Mouse (Mus musculus): ENCODE measurements around the gene Exoc6b.

Exoc6b gene

GRCm38 (mm10) chr6:84726876-84727275 lies 342.4 kb downstream of the Exoc6b start:
- DNase-seq (ENCODE audit: low spot score in 2 of 2): no peak

- no peak for DNase-seq (ENCODE audit: low spot score in 2 of 2)
Measured at GRCm38 (mm10) chr6:84713171-84713570, 356.1 kb downstream of the Exoc6b start.

- DNase-seq (ENCODE audit: low spot score in 2 of 2): no peak
Measured at GRCm38 (mm10) chr6:84710831-84711230, 358.5 kb downstream of the Exoc6b start.

- DNase-seq (ENCODE audit: low spot score in 2 of 2): no peak
Measured at GRCm38 (mm10) chr6:84708631-84709030, 360.7 kb downstream of the Exoc6b start.

- no peak for DNase-seq (ENCODE audit: low spot score in 2 of 2)
Measured at GRCm38 (mm10) chr6:84699579-84699978, 369.7 kb downstream of the Exoc6b start.

GRCm38 (mm10) chr6:84698288-84698673 lies 371.0 kb downstream of the Exoc6b start:
- DNase-seq (ENCODE audit: low spot score in 2 of 2): no peak

- DNase-seq (ENCODE audit: low spot score in 2 of 2): no peak
Measured at GRCm38 (mm10) chr6:84697474-84698287, 371.6 kb downstream of the Exoc6b start.

- no peak for DNase-seq (ENCODE audit: low spot score in 2 of 2)
Measured at GRCm38 (mm10) chr6:84693844-84694243, 375.5 kb downstream of the Exoc6b start.

- DNase-seq (ENCODE audit: low spot score in 2 of 2): no peak
Measured at GRCm38 (mm10) chr6:84693204-84693603, 376.1 kb downstream of the Exoc6b start.

GRCm38 (mm10) chr6:84691907-84692306 lies 377.4 kb downstream of the Exoc6b start:
- DNase-seq (ENCODE audit: low spot score in 2 of 2): no peak

- no peak for DNase-seq (ENCODE audit: low spot score in 2 of 2)
Measured at GRCm38 (mm10) chr6:84677770-84678169, 391.5 kb downstream of the Exoc6b start.

- DNase-seq (ENCODE audit: low spot score in 2 of 2): no peak
Measured at GRCm38 (mm10) chr6:84674936-84675335, 394.4 kb downstream of the Exoc6b start.

- DNase-seq (ENCODE audit: low spot score in 2 of 2): no peak
Measured at GRCm38 (mm10) chr6:84674136-84674535, 395.2 kb downstream of the Exoc6b start.

GRCm38 (mm10) chr6:84661451-84662112 lies 407.7 kb downstream of the Exoc6b start:
- DNase-seq (ENCODE audit: low spot score in 2 of 2): no peak

GRCm38 (mm10) chr6:84660982-84661381 lies 408.3 kb downstream of the Exoc6b start:
- no peak for DNase-seq (ENCODE audit: low spot score in 2 of 2)

- no peak for DNase-seq (ENCODE audit: low spot score in 2 of 2)
Measured at GRCm38 (mm10) chr6:84657091-84657490, 412.2 kb downstream of the Exoc6b start.

- DNase-seq (ENCODE audit: low spot score in 2 of 2): no peak
Measured at GRCm38 (mm10) chr6:84656680-84657079, 412.6 kb downstream of the Exoc6b start.

GRCm38 (mm10) chr6:84651902-84652301 lies 417.4 kb downstream of the Exoc6b start:
- no peak for DNase-seq (ENCODE audit: low spot score in 2 of 2)

- no peak for DNase-seq (ENCODE audit: low spot score in 2 of 2)
Measured at GRCm38 (mm10) chr6:84647197-84647596, 422.1 kb downstream of the Exoc6b start.

- DNase-seq (ENCODE audit: low spot score in 2 of 2): no peak
Measured at GRCm38 (mm10) chr6:84646696-84647095, 422.6 kb downstream of the Exoc6b start.

GRCm38 (mm10) chr6:84641062-84641431 lies 428.3 kb downstream of the Exoc6b start:
- DNase-seq (ENCODE audit: low spot score in 2 of 2): no peak

- no peak for DNase-seq (ENCODE audit: low spot score in 2 of 2)
Measured at GRCm38 (mm10) chr6:84640324-84641061, 428.8 kb downstream of the Exoc6b start.

- DNase-seq (ENCODE audit: low spot score in 2 of 2): no peak
Measured at GRCm38 (mm10) chr6:84638206-84638605, 431.1 kb downstream of the Exoc6b start.
